Mouse (Mus musculus): Measurements from ENCODE around the gene Gpx4.

DNA sequence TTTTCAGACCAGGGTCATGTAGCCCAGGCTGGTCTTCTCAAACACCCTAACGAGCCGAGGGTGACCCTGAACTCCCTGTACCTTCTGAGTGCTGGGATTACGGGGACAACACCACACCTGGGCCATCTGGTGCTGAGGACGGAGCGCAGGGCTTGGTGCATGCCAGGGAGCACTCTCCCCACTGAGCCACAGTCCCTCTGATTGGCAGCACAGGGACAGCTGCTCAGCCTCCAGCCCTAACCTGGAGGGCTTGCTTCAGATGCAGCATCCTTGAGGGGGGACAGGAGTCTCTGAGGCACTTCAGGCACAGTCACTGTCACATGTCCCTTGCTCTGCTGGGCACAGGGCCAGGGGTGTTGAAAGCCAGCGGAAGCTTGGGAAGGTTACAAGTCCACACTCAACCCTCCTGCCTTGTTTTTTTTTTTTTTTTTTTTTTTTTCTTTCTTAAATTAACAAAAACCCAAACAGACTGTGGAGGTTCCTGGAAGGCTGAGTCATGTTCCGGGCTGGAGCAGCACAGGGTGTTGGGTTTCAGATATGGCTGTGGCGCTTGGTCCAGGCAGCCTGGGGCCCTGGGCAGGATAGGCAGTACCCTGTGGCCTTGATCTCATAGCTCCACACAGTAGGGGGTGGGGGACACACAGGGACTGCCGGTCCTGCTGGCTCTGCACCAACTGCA, 24.0 kb downstream of the Gpx4 start:
- TF ChIP-seq CTCF (IDR thresholded peaks at IDR 0.05) (no peak), POLR2A (IDR thresholded peaks at IDR 0.05; ENCODE audit: insufficient read depth, low read depth, low read length) (no peak), EP300 (IDR thresholded peaks at IDR 0.05; ENCODE audit: insufficient read depth, low read depth, low read length) (0 out of 2 replicates have a peak, but pooled peaks have one; percentile 49)

All from heart, adult 2 months (tissue).